Mouse (Mus musculus): ENCODE data around the gene Rassf2.
A peak's percentile ranks its signal among the peaks of the same experiment; 100 is the strongest.

Gene Rassf2

GRCm38 (mm10) chr2:132029646-132030417 lies at the start of gene Rassf2:
Gene Rassf2, minus strand, starts transcription at chr2:132030258.
- DNase-seq (ENCODE audit: extremely low spot score, low spot score), result peak; percentile 88

- no peak for DNase-seq (ENCODE audit: extremely low spot score, low spot score)
Observed at GRCm38 (mm10) chr2:132079139-132079538, 49.1 kb upstream of the Rassf2 start.

GRCm38 (mm10) chr2:132073052-132073451 lies 43.0 kb upstream of the Rassf2 start:
- DNase-seq (ENCODE audit: extremely low spot score, low spot score), result no peak

DNA sequence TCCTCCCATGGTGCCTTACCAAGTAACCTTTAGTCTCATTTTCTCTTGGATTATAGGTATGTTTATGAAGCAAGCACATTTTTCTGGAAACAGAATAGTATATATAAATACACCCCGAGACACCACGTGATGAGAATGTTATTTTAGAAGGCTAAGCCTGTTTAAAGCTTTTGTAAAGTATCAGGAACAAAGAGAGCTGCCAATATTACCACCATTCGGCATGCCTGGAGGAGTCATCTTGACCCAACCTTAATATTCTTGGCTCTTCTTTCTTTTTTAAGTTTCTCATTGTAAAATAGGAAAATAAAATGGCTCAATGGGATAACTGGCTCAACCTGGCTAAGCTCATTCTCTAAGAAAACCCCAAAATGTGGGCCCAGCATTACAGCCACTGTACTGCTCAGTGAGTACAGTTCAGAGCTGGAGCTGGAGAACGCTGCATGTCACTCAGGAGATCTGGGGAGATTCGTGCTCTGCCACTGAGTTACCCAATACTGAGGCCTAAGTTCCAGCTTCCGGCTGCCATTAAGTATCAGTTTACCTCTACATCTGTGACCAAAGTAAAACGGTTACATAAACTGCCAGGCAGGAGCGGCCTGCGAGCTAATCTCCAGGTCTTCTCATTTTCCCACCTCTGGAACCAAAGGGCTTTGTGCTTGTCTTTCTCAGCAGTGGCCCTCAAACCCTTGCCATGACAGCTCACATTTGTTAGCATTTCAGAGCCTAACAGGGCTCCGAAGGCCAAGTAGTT lies 40.1 kb upstream of the Rassf2 start:
- no peak for DNase-seq (ENCODE audit: extremely low spot score, low spot score)

- no peak for DNase-seq (ENCODE audit: extremely low spot score, low spot score)
Observed at GRCm38 (mm10) chr2:132064185-132064831, 34.2 kb upstream of the Rassf2 start.

GRCm38 (mm10) chr2:132063776-132064175 lies 33.7 kb upstream of the Rassf2 start:
- no peak for DNase-seq (ENCODE audit: extremely low spot score, low spot score)

- no peak for DNase-seq (ENCODE audit: extremely low spot score, low spot score)
Observed at GRCm38 (mm10) chr2:132061884-132062283, 31.8 kb upstream of the Rassf2 start.

DNA sequence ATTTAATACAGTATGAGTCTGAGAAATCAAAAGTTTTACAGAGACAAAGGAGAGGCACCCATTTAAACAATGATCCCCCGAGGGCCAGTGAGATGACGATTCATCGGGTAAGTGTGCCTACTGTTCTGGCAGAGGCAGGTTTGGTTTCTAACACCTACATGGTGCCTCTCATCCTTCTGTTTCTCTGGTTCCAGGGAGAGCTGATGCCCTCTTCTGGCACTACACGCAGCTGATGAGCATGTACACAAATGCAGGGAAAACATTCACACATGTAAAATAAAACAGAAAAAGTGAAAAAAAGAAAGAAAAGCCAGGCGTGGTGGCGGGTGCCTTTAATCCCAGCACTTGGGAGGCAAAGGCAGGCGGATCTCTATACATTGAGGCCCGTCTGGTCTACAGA lies 29.9 kb upstream of the Rassf2 start:
- no peak for DNase-seq (ENCODE audit: extremely low spot score, low spot score)

DNA sequence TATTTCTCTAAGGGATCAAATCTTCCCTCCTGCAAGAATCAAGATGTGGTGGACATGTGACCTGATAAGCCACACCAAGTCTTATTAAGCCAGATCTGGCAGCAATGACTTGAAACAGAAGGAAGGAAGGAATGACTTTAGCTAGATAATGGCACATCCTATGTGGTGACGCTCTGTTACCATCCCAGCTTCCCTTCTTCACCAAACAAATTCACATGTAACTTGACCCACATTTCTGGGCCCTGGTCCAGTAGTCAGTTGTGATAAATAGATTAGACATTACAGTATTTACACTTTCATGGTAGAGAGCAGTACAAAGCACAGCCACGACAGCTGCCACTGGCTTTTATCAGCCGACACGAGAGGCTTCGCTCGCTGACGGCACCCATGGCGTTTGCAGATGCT lies 25.3 kb upstream of the Rassf2 start:
- DNase-seq (ENCODE audit: extremely low spot score, low spot score), result no peak

DNA sequence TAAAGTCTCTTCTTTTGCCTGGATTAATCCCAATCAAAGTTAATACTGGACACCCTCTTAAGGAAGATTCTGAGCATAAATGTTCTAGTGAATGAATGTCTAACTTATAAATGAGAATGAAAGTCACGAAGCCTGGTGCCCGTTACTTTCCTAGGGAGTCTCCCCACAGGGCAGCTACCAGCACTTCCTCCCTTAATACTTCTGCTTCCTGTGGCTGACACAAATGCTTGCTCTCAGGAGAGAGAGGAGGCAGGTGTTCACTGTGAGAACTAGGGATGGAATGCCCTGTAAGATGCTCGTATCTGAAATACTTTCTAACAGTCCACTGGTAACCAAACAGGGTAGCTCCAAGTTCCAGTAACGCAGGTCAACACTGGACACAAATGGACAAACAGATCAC lies 23.8 kb upstream of the Rassf2 start:
- DNase-seq (ENCODE audit: extremely low spot score, low spot score), result no peak

DNA sequence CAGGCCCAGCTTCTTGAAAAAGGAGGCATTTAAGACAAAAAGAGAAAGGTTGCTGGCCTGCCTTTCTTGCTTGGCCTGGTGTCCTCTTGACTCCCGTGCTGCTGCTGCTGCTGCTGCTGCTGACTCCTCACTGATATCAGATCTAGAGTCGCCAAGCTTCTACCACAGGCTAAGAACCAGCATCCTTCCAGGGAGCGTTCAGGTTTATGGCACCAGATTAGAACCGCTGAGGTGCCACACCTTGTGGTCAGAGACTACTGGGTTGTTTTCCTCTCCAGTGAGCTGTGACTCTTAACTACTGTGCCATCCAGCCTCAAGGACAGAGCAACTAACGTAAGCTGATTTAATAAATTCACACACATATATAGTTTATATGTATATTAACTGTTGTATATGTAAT lies 21.7 kb upstream of the Rassf2 start:
- DNase-seq (ENCODE audit: extremely low spot score, low spot score), result no peak

GRCm38 (mm10) chr2:132049921-132050320 lies 19.9 kb upstream of the Rassf2 start:
- no peak for DNase-seq (ENCODE audit: extremely low spot score, low spot score)

DNA sequence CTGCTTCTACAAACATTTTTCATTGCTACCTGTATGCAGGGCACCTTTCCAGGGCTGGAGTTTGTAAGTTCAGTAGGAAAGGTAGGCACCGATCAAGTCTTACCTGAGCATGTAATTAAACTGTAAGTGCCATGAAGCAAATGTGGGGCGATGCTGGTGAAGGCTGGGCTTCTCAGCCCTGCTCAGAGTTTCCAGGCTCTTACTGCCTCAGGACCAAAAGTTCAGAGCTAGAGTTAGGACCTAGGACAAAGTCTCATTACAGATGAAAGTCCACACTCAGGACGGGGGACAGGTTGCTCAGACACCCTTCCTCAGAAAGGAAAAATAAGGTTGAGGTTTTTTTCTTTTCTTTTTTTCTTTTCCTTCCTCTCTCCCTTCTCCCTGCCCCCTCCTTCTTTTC lies 19.4 kb upstream of the Rassf2 start:
- no peak for DNase-seq (ENCODE audit: extremely low spot score, low spot score)

GRCm38 (mm10) chr2:132048143-132048772 lies 18.2 kb upstream of the Rassf2 start:
- no peak for DNase-seq (ENCODE audit: extremely low spot score, low spot score)

GRCm38 (mm10) chr2:132047364-132047763 lies 17.3 kb upstream of the Rassf2 start:
- DNase-seq (ENCODE audit: extremely low spot score, low spot score), result no peak

GRCm38 (mm10) chr2:132046659-132047058 lies 16.6 kb upstream of the Rassf2 start:
- DNase-seq (ENCODE audit: extremely low spot score, low spot score), result no peak

GRCm38 (mm10) chr2:132044320-132045274 lies 14.5 kb upstream of the Rassf2 start:
- no peak for DNase-seq (ENCODE audit: extremely low spot score, low spot score)

DNA sequence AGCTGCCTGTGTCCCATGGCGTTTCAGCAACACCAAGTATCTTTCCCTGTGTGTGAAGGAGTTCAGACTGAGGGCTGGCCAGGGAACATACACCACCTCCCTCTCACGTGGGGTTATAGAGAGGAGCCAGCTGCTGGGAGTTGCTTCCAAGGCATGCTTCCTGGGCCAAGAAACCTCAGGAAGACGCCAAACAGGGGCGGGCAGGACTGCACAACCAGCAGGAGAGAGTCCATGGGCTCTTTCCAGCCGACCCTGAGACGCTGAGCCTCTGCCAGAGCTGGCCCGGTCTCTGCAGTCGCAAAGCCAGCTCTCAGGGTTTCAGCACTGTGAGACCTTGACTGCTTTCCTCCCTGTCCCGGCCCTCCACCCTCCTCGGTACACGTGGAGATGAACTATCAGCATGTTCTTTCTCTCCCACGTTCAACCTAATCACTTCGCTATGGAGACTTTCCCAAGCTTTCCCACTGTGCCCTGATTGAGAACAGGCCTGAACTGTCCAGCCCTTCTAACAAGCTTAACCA lies 13.1 kb upstream of the Rassf2 start:
- DNase-seq (ENCODE audit: extremely low spot score, low spot score), result peak; percentile 28

GRCm38 (mm10) chr2:132039894-132040293 lies 9.8 kb upstream of the Rassf2 start:
- no peak for DNase-seq (ENCODE audit: extremely low spot score, low spot score)

DNA sequence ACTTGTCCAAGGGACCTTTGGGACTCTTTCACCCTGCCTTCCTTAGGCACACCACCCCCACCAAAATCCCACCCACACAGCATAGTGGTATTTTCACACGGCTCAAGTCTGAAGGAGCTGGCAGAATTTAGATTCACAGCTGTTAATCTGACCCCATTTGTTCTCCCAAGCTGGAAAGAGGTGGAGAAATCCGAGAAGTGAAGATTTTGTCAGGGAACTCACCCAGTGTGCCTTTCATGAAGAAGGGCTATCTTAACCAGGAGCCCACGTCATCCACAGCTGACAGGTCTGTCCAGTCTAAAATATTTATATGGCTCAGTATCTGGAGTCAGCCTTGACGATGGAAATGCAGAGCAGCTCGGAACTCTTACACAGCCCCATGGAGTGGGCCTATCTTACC lies 6.3 kb upstream of the Rassf2 start:
- DNase-seq (ENCODE audit: extremely low spot score, low spot score), result no peak

GRCm38 (mm10) chr2:132035470-132035835 lies 5.4 kb upstream of the Rassf2 start:
- no peak for DNase-seq (ENCODE audit: extremely low spot score, low spot score)

Data from neural tube, embryonic 10.5 days (tissue).